Mouse (Mus musculus) mammary gland, adult 2 months (tissue): Measurements from ENCODE around the gene Gm9945. TPM values are rescaled to one million over a fixed set of nuclear protein-coding genes. Genes with fewer than 3 reads are reported as not detected.

Experiments used
- polyA plus RNA-seq: library from polyadenylated mRNA; depleted of rRNA; stranded (reverse); fragments of >200 nt; gene quantifications from 2 replicates; pipeline ENCODE4 v1.2.3, GENCODE M21; 2012; ENCODE audit warnings: low replicate concordance; rRNA removed

Gene Gm9945
- polyA plus RNA-seq, result not detected in 2 replicates

GRCm38 (mm10) chr11:53479783-53480301, at the start of gene Gm9945, which contains the start of gene Sowaha:
Gene Gm9945, plus strand, starts transcription at chr11:53480166.
Gene Sowaha, minus strand, starts transcription at chr11:53480274.

GRCm38 (mm10) chr11:53430670-53431346, 49.2 kb upstream of the Gm9945 start, which contains the start of the genes Uqcrq and Gdf9:
Gene Uqcrq, minus strand, starts transcription at chr11:53430831.
Gene Gdf9, plus strand, starts transcription at chr11:53431023.

GRCm38 (mm10) chr11:53456474-53457371, 23.2 kb upstream of the Gm9945 start, which contains the start of the genes Gm10447 and Shroom1:
Gene Gm10447, minus strand, starts transcription at chr11:53457110.
Gene Shroom1, plus strand, starts transcription at chr11:53457205.

GRCm38 (mm10) chr11:53469968-53470695, 9.8 kb upstream of the Gm9945 start, which contains the start of gene Gm9837:
Gene Gm9837, minus strand, starts transcription at chr11:53470479.

GRCm38 (mm10) chr11:53519207-53520121, 39.5 kb downstream of the Gm9945 start, which contains the start of gene Sept8:
Gene Sept8, plus strand, starts transcription at chr11:53519257.

Other genes with a start within 250 kb of the Gm9945 start
- 19.7 and 35.9 TPM in 2 replicates for gene Hspa4, start 179.7 kb upstream of the Gm9945 start, polyA plus RNA-seq
- 5.2 and 9.7 TPM in 2 replicates for gene Zcchc10, start 155.5 kb upstream of the Gm9945 start, polyA plus RNA-seq
- gene Aff4, start 129.3 kb upstream of the Gm9945 start, polyA plus RNA-seq, result 12.0 and 34.4 TPM in 2 replicates
- 0.44 TPM in 1 of 2 replicates, not detected in the other for gene Leap2, start 57.0 kb upstream of the Gm9945 start, polyA plus RNA-seq
- 812 and 888 TPM in 2 replicates for gene Uqcrq, start 49.3 kb upstream of the Gm9945 start, polyA plus RNA-seq
- gene Gdf9, start 49.1 kb upstream of the Gm9945 start, polyA plus RNA-seq, result 1.2 and 1.8 TPM in 2 replicates
- 0.56 and 0.69 TPM in 2 replicates for gene Gm10447, start 23.1 kb upstream of the Gm9945 start, polyA plus RNA-seq
- gene Shroom1, start 23.0 kb upstream of the Gm9945 start, polyA plus RNA-seq, result 5.9 and 8.6 TPM in 2 replicates
- gene Gm9837, start 9.7 kb upstream of the Gm9945 start, polyA plus RNA-seq, result not detected in 2 replicates
- gene Sowaha, start 108 bp downstream of the Gm9945 start, polyA plus RNA-seq, result 0.06 and 0.10 TPM in 2 replicates
- gene Sept8, start 39.1 kb downstream of the Gm9945 start, polyA plus RNA-seq, result 31.3 and 35.0 TPM in 2 replicates
- 3.7 and 10.5 TPM in 2 replicates for gene Kif3a, start 87.2 kb downstream of the Gm9945 start, polyA plus RNA-seq
- gene Il4, start 138.5 kb downstream of the Gm9945 start, polyA plus RNA-seq, result 0.63 TPM in 1 of 2 replicates, not detected in the other
- gene Il13, start 154.5 kb downstream of the Gm9945 start, polyA plus RNA-seq, result 0.16 and 0.18 TPM in 2 replicates
- gene Rad50, start 227.2 kb downstream of the Gm9945 start, polyA plus RNA-seq, result 4.5 and 5.6 TPM in 2 replicates
- gene Il5, start 240.6 kb downstream of the Gm9945 start, polyA plus RNA-seq, result not detected in 2 replicates